Mouse (Mus musculus): Measurements from ENCODE around the gene Cdh1. TPM values are rescaled to one million over a fixed set of nuclear protein-coding genes. Genes with fewer than 3 reads are reported as not detected.

The Cdh1 gene
- total and polyA plus RNA-seq, 3 experiments: 0.13 TPM; not detected in 2

GRCm38 (mm10) chr8:106585671-106586037 lies 17.5 kb upstream of the Cdh1 start:
- TF ChIP-seq MXI1 (IDR thresholded peaks at IDR 0.05; ENCODE audit: low read depth, low read length) (no peak), MAX (IDR thresholded peaks at IDR 0.05; ENCODE audit: low read length) (no peak), MEF2A (IDR thresholded peaks at IDR 0.05; ENCODE audit: borderline replicate concordance, low read depth, low read length) (no peak), ZMIZ1 (IDR thresholded peaks at IDR 0.05; ENCODE audit: low read depth, low read length) (no peak), MAFK (IDR thresholded peaks at IDR 0.05; ENCODE audit: insufficient replicate concordance, low read length) (no peak), ZC3H11A (IDR thresholded peaks at IDR 0.05; ENCODE audit: low read depth, low read length) (no peak), CHD2 (IDR thresholded peaks at IDR 0.05; ENCODE audit: low read length) (no peak), IRF4 (IDR thresholded peaks at IDR 0.05; ENCODE audit: low read depth, low read length) (no peak), UBTF (IDR thresholded peaks at IDR 0.05; ENCODE audit: low read depth, low read length) (no peak)
- no peak overlapping the region for H3K9ac ChIP-seq (ENCODE audit: insufficient read depth, low read depth)
- no peak for DNase-seq (ENCODE audit: extremely low read depth)
- no peaks in the 10 kb centered on the region for H3K4me1 ChIP-seq (ENCODE audit: control insufficient read depth in 1 of 2, insufficient read depth in 2 of 2)
- no peaks in the 10 kb centered on the region for H3K27me3 ChIP-seq (replicated peaks)
- no peak overlapping the region for H3K27ac ChIP-seq (ENCODE audit: insufficient read depth, low read depth)
- peaks cover 6% of the 10 kb centered on the region for H3K9me3 ChIP-seq (replicated peaks; ENCODE audit: low read length)
- H3K4me3 ChIP-seq (replicated peaks in 1 of 3; ENCODE audit: low read depth in 2 of 3, low read length in 2 of 3, poor library complexity in 1 of 3): no peak overlapping the region
- no peak overlapping the region for H3K4me2 ChIP-seq (ENCODE audit: insufficient read depth, low read depth, poor library complexity, severe bottlenecking)
- no peaks in the 10 kb centered on the region for H3K79me2 ChIP-seq (replicated peaks; ENCODE audit: control insufficient read depth, extremely low read depth, insufficient read depth, poor library complexity, severe bottlenecking)
- dilution Hi-C loops (cut with MboI; ENCODE audit: extremely low pct_ligation_motif_present, extremely low pct_unique_long_range_greater_than_20kb, low sequenced_read_pairs) (no loop called here), in situ Hi-C loops (cut with MboI; ENCODE audit: low pct_ligation_motif_present, low pct_unique_long_range_greater_than_20kb, low sequenced_read_pairs) (no loop called here)
- H3K36me3 ChIP-seq (replicated peaks in 1 of 2; ENCODE audit: control insufficient read depth in 1 of 2, insufficient read depth in 1 of 2, low read length in 1 of 2): no peaks in the 10 kb centered on the region

- TF ChIP-seq RCOR1 (conservative IDR thresholded peaks at IDR 0.05; ENCODE audit: low read depth, low read length): no peak
- TF ChIP-seq RAD21 (IDR thresholded peaks at IDR 0.05; ENCODE audit: low read depth, low read length): no peak
- TF ChIP-seq TBP (conservative IDR thresholded peaks at IDR 0.05; ENCODE audit: low read depth, low read length): no peak
- no peak for TF ChIP-seq IRF4 (IDR thresholded peaks at IDR 0.05; ENCODE audit: low read depth, low read length)
- TF ChIP-seq USF1 (IDR thresholded peaks at IDR 0.05; ENCODE audit: low read depth, low read length): no peak
- TF ChIP-seq HCFC1 (IDR thresholded peaks at IDR 0.05; ENCODE audit: low read depth, low read length): no peak
- no peak for TF ChIP-seq NRF1 (IDR thresholded peaks at IDR 0.05; ENCODE audit: low read depth, low read length)
- TF ChIP-seq JUN (IDR thresholded peaks at IDR 0.05; ENCODE audit: insufficient read depth, low read depth, low read length): no peak
- TF ChIP-seq TCF12 (IDR thresholded peaks at IDR 0.05; ENCODE audit: low read depth, low read length): no peak
- no peak for TF ChIP-seq UBTF (IDR thresholded peaks at IDR 0.05; ENCODE audit: low read depth, low read length)
- TF ChIP-seq MEF2A (IDR thresholded peaks at IDR 0.05; ENCODE audit: borderline replicate concordance, low read depth, low read length): no peak
- TF ChIP-seq MAZ (IDR thresholded peaks at IDR 0.05; ENCODE audit: low read depth, low read length): no peak
- TF ChIP-seq SIN3A (IDR thresholded peaks at IDR 0.05; ENCODE audit: low read length): no peak
- no peak for TF ChIP-seq POLR2A (IDR thresholded peaks at IDR 0.05; ENCODE audit: low read depth, low read length)
- TF ChIP-seq E2F4 (IDR thresholded peaks at IDR 0.05; ENCODE audit: insufficient replicate concordance, low read depth, low read length): no peak
- TF ChIP-seq ELF1 (IDR thresholded peaks at IDR 0.05; ENCODE audit: low read depth, low read length): no peak
- TF ChIP-seq SMC3 (IDR thresholded peaks at IDR 0.05; ENCODE audit: low read depth, low read length): no peak
- no peak for TF ChIP-seq CHD1 (IDR thresholded peaks at IDR 0.05; ENCODE audit: low read depth, low read length)
- no peak for DNase-seq (ENCODE audit: extremely low read depth)
Observed at GRCm38 (mm10) chr8:106586896-106587295, 16.3 kb upstream of the Cdh1 start.

More at GRCm38 (mm10) chr8:106586896-106587295, 16.3 kb upstream of the Cdh1 start:
- Histone ChIP-seq H3K4me1 (ENCODE audit: control insufficient read depth in 1 of 2, insufficient read depth in 2 of 2) (no peaks in the 10 kb centered on the region), H3K4me2 (ENCODE audit: insufficient read depth, low read depth, poor library complexity, severe bottlenecking) (no peak overlapping the region), H3K27ac (ENCODE audit: insufficient read depth, low read depth) (no peak overlapping the region), H3K79me2 (replicated peaks; ENCODE audit: control insufficient read depth, extremely low read depth, insufficient read depth, poor library complexity, severe bottlenecking) (no peaks in the 10 kb centered on the region), H3K36me3 (replicated peaks in 1 of 2; ENCODE audit: control insufficient read depth in 1 of 2, insufficient read depth in 1 of 2, low read length in 1 of 2) (no peaks in the 10 kb centered on the region), H3K9me3 (replicated peaks; ENCODE audit: low read length) (peaks cover 6% of the 10 kb centered on the region), H3K4me3 (replicated peaks in 1 of 3; ENCODE audit: low read depth in 2 of 3, low read length in 2 of 3, poor library complexity in 1 of 3) (no peak overlapping the region), H3K9ac (ENCODE audit: insufficient read depth, low read depth) (no peak overlapping the region), H3K27me3 (replicated peaks) (no peaks in the 10 kb centered on the region)
- in situ Hi-C loops (cut with MboI; ENCODE audit: low pct_ligation_motif_present, low pct_unique_long_range_greater_than_20kb, low sequenced_read_pairs) (no loop called here), dilution Hi-C loops (cut with MboI; ENCODE audit: extremely low pct_ligation_motif_present, extremely low pct_unique_long_range_greater_than_20kb, low sequenced_read_pairs) (no loop called here)
